Mouse (Mus musculus) hindbrain, postnatal 0 days (tissue): ENCODE results near the gene Gtf2h4. TPM values are rescaled to one million over a fixed set of nuclear protein-coding genes. Genes with fewer than 3 reads are reported as not detected.

Source experiments
- ATAC-seq: fragments of 200-750 bp; cut with Nextera tagmentation; 2 replicates; pipeline ENCODE4 v1.8.0; 2017; ENCODE audit warnings: mild to moderate bottlenecking, moderate TSS enrichment, moderate library complexity
- DNase-seq: peaks from one replicate; pipeline ENCODE4 v3.0.0-alpha.2; 2015; ENCODE audit warnings: low spot score
- H3K27ac ChIP-seq: fragments of 300-500 bp; sonication (generic); 2 replicates; pipeline ENCODE4 v1.5.1; 2014; ENCODE audit warnings: mild to moderate bottlenecking
- H3K27me3 ChIP-seq: fragments of 300-500 bp; sonication (generic); 2 replicates; pipeline ENCODE4 v1.6.1; 2014; ENCODE audit warnings: low read length, mixed read lengths; ENCODE audit not compliant: insufficient read depth
- H3K36me3 ChIP-seq: fragments of 300-500 bp; sonication (generic); 2 replicates; pipeline ENCODE4 v1.6.1; 2014; ENCODE audit warnings: low read length, mixed read lengths; ENCODE audit not compliant: insufficient read depth
- H3K4me1 ChIP-seq: fragments of 300-500 bp; sonication (generic); 2 replicates; pipeline ENCODE4 v1.6.1; 2014; ENCODE audit warnings: antibody characterized with exemption, low read length, mixed read lengths; ENCODE audit not compliant: insufficient read depth
- H3K4me2 ChIP-seq: fragments of 300-500 bp; sonication (generic); 2 replicates; pipeline ENCODE4 v1.6.1; 2014; ENCODE audit warnings: low read depth, mild to moderate bottlenecking, low read length, moderate library complexity, mixed read lengths
- H3K4me3 ChIP-seq: fragments of 300-500 bp; sonication (generic); 2 replicates; pipeline ENCODE4 v1.5.1; 2014; ENCODE audit warnings: low read length
- H3K9ac ChIP-seq: fragments of 300-500 bp; sonication (generic); replicated peaks from 2 replicates; pipeline ENCODE4 v1.6.1; 2014; ENCODE audit warnings: mild to moderate bottlenecking, low read length, moderate library complexity, mixed read lengths
- H3K9me3 ChIP-seq: fragments of 300-500 bp; sonication (generic); 2 replicates; pipeline ENCODE4 v1.6.1; 2016; ENCODE audit warnings: low read length, mixed read lengths
- CTCF ChIP-seq: IDR thresholded peaks from 2 replicates; pipeline ENCODE4 v1.5.1; 2016; ENCODE audit warnings: antibody characterized with exemption, control low read depth, low read depth
- WGBS: fragments of 180-500 bp; shearing (Covaris S2); extraction: QIAGEN DNeasy Blood & Tissue Kit; methylation state at CpG from one replicate; pipeline ENCODE4 v1.1.7; 2014; 5-methylcytosine and 5-hydroxymethylcytosine counted together
- polyA plus RNA-seq: library from polyadenylated mRNA; unstranded; fragments of >200 nt; fragmentation: Nextera tagmentation; extraction: Ambion mirVana; gene quantifications from 2 replicates; pipeline ENCODE4 v1.2.1, GENCODE M21; 2015
- total RNA-seq: library from RNA; depleted of rRNA; stranded (reverse); fragments of >200 nt; gene quantifications from 2 replicates; pipeline ENCODE4 v1.2.3, GENCODE M21; 2014

The Gtf2h4 gene
- total and polyA plus RNA-seq, 2 experiments from 2014 or later, result 18.6 to 27.2 TPM

DNA sequence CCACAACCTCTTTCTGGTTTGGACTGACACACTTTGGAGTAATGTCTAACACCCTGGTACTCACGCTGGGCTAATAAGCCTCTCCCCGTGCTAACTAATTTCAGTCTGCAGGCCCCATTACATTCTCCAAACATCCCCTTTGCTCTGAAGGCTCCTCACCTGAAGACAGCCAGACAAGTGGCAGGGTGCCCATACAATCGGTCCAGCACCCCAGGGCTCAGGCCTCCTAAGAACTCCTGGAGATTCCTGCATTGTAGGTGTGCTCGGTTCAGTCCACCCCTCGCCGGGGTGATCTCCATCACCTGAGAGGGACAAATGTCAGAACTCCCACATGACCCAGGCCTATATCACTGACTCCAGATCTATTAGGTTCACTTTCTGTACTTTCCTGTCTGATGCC lies 1.0 kb downstream of the Gtf2h4 start:
- no peak for ATAC-seq
- no peaks in the 10 kb centered on the region for H3K4me1 ChIP-seq
- WGBS, result 85% methylated on average over 6 of the region's 6 CpGs
- no peak overlapping the region for H3K4me2 ChIP-seq
- DNase-seq, result no peak
- H3K36me3 ChIP-seq, result no peaks in the 10 kb centered on the region; the same call in 1 of the 2 replicates
- H3K9me3 ChIP-seq, result no peaks in the 10 kb centered on the region
- no peak overlapping the region for H3K4me3 ChIP-seq
- TF ChIP-seq CTCF, result no peak
- H3K27me3 ChIP-seq, result no peaks in the 10 kb centered on the region
- H3K27ac ChIP-seq, result no peak overlapping the region
- no peak overlapping the region for H3K9ac ChIP-seq

DNA sequence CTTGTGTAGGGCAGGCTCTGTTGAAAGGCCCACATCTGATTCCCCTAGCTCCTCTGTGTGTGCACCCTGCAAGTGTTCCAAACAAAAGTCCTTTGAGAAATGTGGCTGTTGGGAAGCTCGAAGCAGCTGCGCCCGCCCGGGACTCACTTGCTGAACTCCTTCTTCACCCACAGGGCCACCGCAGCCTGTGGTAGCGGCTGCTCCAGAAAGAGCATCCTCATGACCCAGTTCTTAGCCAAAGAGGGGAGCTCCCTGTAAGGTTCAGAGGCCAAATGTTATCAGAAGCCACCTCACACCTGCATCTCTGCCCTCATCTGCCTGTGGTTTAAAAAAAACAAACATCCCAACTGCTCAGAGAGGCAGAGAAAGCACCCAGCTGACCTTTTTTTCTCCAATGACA lies 1.7 kb downstream of the Gtf2h4 start:
- WGBS, result 86% methylated on average over 6 of the region's 6 CpGs
- no peak overlapping the region for H3K4me2 ChIP-seq
- H3K9ac ChIP-seq, result no peak overlapping the region
- no peaks in the 10 kb centered on the region for H3K4me1 ChIP-seq
- DNase-seq, result no peak
- no peaks in the 10 kb centered on the region for H3K27me3 ChIP-seq
- no peak for TF ChIP-seq CTCF
- ATAC-seq, result no peak
- H3K4me3 ChIP-seq, result no peak overlapping the region
- no peaks in the 10 kb centered on the region for H3K9me3 ChIP-seq
- H3K36me3 ChIP-seq, result no peaks in the 10 kb centered on the region; the same call in 1 of the 2 replicates
- H3K27ac ChIP-seq, result no peak overlapping the region

DNA sequence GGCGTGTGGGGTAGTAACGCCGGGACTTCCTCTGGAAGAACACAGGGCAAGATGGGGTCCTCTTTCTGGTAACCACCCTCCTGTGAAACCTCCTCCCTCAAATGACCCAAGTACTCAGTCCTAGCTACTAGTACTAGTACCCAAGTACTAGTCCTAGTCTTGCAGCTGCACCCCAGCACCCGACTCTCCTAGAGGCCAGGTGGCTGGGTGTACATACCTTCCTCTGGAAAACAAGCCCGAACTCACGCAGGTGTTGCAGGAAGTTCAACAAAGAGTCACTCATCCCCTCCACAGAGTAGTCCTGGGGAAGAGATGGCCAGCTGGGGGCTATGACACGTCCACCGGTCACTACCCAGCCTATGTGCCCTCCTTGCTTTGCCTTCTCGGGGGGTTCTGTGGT lies 3.8 kb downstream of the Gtf2h4 start:
- WGBS, result 92% methylated on average over 9 of the region's 9 CpGs
- Histone ChIP-seq H3K9ac (no peak overlapping the region), H3K9me3 (no peaks in the 10 kb centered on the region), H3K27ac (no peak overlapping the region), H3K4me3 (no peak overlapping the region), H3K4me1 (no peaks in the 10 kb centered on the region), H3K27me3 (no peaks in the 10 kb centered on the region), H3K36me3 (no peaks in the 10 kb centered on the region; the same call in 1 of the 2 replicates), H3K4me2 (no peak overlapping the region)
- ATAC-seq (no peak), DNase-seq (no peak)
- no peak for TF ChIP-seq CTCF

DNA sequence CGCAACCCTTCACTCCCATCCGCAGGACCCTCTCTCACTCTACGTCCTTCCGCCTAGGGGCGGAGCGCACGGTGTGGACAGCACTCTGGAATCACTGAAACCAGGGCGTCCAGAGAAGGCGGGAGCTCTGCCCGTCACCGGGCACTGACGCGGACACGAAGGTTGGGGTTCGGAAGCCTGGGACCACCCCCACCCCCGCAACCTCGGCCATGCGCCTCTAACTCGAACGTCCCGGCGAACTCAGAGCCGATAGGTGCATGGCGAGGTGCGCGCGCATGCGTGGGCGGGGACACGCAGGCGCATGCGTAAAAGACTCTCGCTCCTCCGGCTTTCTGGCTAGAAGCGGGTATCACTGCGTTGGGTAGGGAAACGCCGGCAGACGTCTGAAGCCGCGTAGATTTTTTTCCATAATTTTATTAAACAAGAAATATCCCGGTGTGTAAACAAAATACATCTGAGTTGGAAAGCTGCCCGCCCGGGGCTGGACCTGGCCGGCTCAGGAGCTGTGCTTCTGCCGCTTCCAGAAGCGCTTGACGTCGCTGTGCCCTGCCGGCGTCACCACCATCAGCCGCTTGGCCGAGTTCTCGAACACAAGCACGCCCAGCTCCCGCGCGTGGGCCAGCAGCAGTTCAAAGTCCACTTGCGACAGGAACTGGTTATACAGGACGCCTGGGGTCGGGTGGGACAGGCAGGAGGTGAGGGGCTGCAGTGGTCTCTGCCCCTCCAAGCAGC lies 6.0 kb downstream of the Gtf2h4 start, which contains the start of gene Vars2:
Gene Vars2, minus strand, starts transcription at position 259 of the 732 bp plus-strand sequence.
- Histone ChIP-seq H3K36me3 (peaks cover 6% of the 10 kb centered on the region), H3K4me1 (no peaks in the 10 kb centered on the region), H3K27me3 (no peaks in the 10 kb centered on the region), H3K27ac (peak within 1 kb of the TSS; percentile 88), H3K9me3 (no peaks in the 10 kb centered on the region), H3K4me2 (peak within 1 kb of the TSS; percentile 99), H3K4me3 (peak within 1 kb of the TSS; percentile 58), H3K9ac (peak within 1 kb of the TSS; percentile 72)
- DNase-seq, result peak; percentile 98
- TF ChIP-seq CTCF, result peak; percentile 36; the same call in 1 of the 2 replicates
- WGBS, result under 1% methylated on average over 61 of the region's 61 CpGs
- peak; percentile 94 for ATAC-seq

DNA sequence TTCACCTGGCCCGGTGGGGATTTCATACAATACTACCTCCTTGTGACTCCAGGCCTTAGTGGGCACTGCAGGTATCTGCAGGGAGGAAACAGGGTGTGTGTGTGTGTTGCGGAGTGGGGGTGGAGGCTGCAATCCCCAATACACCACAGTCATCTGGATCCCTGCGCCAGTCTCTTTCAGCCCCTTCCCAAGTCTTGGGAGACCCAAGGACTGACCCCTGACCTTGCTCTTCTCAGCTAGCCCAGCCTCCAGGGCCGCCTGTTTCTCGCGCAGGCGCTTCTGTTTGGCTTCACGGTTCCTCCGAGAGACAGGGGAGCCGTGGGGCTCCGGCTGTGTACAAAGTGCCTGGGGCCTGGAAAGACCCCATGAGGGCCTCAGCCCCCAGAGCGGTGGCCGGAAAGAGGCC lies 6.7 kb downstream of the Gtf2h4 start:
- ATAC-seq (peak; percentile 69), DNase-seq (peak; percentile 56)
- no peaks in the 10 kb centered on the region for H3K4me1 ChIP-seq
- 3% methylated on average over 13 of the region's 13 CpGs for WGBS
- peak overlapping the region; percentile 72 for H3K9ac ChIP-seq
- peak overlapping the region; percentile 88 for H3K27ac ChIP-seq
- H3K4me2 ChIP-seq, result peak overlapping the region; percentile 99
- H3K4me3 ChIP-seq, result peak overlapping the region; percentile 58
- no peaks in the 10 kb centered on the region for H3K9me3 ChIP-seq
- no peaks in the 10 kb centered on the region for H3K27me3 ChIP-seq
- no peak for TF ChIP-seq CTCF
- H3K36me3 ChIP-seq, result peaks cover 8% of the 10 kb centered on the region

DNA sequence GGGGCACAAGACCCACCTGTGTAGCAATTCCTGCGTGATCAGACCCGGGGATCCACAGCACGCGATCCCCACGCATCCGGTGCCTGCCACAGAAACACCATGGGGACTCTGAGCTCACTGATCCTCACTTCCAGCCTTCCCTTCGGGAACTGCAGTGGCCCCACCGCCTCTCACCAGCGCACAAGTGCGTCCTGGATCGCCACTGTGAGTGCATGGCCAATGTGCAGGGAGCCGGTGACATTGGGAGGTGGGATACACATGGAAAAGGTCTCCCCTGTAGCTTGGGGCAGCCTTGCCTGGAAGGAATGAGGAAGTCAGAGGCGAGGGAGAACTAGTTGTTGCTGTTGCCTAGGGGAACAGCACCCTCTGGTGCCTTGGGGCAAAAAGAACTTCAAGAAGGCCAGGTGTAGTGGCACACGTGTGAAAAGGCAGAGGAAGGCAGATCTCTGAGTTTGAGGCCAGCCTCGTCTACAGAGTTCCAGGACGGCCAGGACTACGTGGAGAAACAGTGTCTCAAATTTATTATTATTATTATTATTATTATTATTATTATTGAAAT lies 7.5 kb downstream of the Gtf2h4 start:
- peaks cover 16% of the 10 kb centered on the region for H3K36me3 ChIP-seq
- H3K4me2 ChIP-seq, result peak overlapping the region; percentile 99; the same call in 1 of the 2 replicates
- 81% methylated on average over 17 of the region's 17 CpGs for WGBS
- TF ChIP-seq CTCF, result peak; percentile 55
- no peak overlapping the region; the same call in 1 of the 2 replicates for H3K27ac ChIP-seq
- H3K4me3 ChIP-seq, result no peak overlapping the region
- ATAC-seq, result no peak
- no peaks in the 10 kb centered on the region for H3K9me3 ChIP-seq
- DNase-seq, result no peak
- no peaks in the 10 kb centered on the region for H3K27me3 ChIP-seq
- no peak overlapping the region for H3K9ac ChIP-seq
- H3K4me1 ChIP-seq, result no peaks in the 10 kb centered on the region

DNA sequence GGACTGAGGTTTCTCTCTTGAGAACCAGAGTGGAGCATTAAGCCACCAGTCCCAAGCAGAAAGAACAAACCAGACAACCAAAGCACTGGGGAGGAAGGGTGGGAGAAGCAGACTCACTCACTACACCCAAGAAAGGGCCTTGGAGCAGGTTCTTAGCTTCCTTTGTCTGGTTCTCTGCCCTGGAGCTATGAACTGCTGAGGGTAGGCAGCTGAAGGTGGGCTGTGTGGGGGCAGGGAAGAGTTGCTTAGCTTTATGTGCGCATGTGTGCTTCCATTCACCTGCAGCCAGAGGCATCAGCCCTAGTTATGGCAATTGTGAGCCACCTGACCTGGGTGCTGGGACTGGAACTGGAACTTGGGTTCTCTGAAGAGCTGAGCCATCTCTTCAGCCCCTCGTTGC lies 20.5 kb downstream of the Gtf2h4 start:
- DNase-seq (no peak), ATAC-seq (no peak)
- Histone ChIP-seq H3K27me3 (no peaks in the 10 kb centered on the region), H3K27ac (no peak overlapping the region), H3K4me3 (no peak overlapping the region), H3K4me1 (no peaks in the 10 kb centered on the region), H3K9me3 (no peaks in the 10 kb centered on the region), H3K4me2 (no peak overlapping the region), H3K36me3 (peaks cover 18% of the 10 kb centered on the region), H3K9ac (no peak overlapping the region)
- WGBS, result 93% methylated on average over 2 of the region's 2 CpGs
- TF ChIP-seq CTCF, result no peak
